Mouse (Mus musculus): ENCODE measurements around the gene Chga.

DNA sequence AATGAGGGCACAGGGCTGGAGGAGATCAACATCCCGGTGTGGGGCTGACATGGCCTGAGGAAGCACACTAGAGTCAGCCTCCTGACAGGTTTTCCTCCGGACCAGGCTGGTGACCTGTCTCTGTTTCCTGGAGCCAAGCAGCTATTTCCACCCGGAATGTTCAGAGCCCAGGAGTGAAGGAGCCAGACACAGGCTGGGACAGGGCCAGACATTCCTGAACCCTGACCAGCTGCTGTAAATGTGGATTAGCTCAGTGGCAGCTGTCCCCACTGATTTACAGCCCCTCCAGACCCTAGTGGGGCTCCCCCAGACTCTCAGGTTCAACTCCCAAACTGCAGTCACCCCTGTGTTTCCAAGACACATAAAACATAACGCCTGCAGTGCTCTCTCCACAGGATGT, 42.7 kb downstream of the Chga start:
- TF ChIP-seq CTCF (IDR thresholded peaks at IDR 0.05; ENCODE audit: extremely low read depth, insufficient read depth, insufficient read length, insufficient replicate concordance) (no peak), POLR2A (IDR thresholded peaks at IDR 0.05; ENCODE audit: low read depth, low read length) (no peak)
